Mouse (Mus musculus): ENCODE measurements at regions not wholly inside any gene's neighbourhood (a gene's known extent, or its start where the extent isn't known, plus 50 kb on each side); places are given as distances from the start of the nearest gene placed in this dataset.

DNA sequence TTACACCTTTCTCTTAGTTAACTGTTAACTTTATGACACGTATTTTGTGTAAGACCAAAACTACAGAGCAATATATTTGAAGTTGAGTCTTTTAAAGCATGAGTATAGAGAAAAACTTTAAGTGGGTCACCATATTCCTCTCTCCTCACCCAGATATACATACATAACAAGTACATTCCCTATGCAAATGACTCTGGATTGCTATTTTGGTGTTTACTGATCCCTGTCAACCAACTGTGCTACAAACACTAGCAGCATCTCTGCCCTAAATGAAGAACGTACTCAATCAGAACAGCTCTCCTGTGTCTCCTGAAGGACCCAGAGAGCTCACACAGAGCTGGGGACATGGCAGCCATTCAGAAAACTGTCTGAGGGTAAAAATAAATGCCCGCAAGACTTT, 363.4 kb upstream of the Rack1 start:
- DNase-seq (ENCODE audit: extremely low spot score, low spot score): no peak

DNA sequence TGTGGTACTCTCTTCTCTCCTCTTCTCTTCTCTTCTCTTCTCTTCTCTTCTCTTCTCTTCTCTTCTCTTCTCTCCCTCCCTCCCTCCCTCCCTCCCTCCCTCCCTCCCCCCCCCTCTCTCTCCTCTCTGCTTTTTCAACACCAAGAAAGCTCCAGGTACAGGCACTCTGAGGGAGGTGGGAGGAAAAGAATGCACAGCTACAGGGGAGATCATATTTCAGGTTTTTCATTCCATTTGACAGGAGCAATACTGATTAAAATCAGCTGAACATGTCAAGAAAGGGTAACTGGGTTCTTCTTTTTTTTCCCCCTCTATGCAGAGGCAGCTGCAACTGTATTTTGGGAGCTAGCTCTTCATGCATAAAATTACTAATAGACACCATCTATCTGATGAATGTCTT, 368.8 kb upstream of the Rack1 start:
- no peak for DNase-seq (ENCODE audit: extremely low spot score, low spot score)

GRCm38 (mm10) chr11:48427423-48427822, 372.7 kb upstream of the Rack1 start:
- no peak for DNase-seq (ENCODE audit: extremely low spot score, low spot score)

DNA sequence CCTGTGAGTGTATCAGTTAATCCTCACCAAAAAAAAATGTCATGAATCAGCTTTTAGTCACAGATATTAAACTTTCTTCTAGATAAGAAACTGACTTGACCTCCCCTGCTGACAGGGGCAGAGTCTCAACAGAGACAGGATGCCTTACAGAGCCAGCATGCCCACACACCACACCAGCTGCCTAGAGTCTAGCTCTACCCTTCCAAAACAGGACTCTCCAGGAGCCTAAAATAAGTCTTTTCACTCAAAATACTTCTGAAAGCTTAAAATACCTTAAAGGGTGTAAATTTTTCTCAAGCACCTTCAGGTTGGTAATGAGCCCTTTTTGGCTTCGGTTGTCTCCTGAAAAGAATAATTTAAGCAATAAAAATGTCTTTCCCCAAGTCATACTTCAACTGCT, 373.7 kb upstream of the Rack1 start:
- peak; percentile 4 for DNase-seq (ENCODE audit: extremely low spot score, low spot score)

DNA sequence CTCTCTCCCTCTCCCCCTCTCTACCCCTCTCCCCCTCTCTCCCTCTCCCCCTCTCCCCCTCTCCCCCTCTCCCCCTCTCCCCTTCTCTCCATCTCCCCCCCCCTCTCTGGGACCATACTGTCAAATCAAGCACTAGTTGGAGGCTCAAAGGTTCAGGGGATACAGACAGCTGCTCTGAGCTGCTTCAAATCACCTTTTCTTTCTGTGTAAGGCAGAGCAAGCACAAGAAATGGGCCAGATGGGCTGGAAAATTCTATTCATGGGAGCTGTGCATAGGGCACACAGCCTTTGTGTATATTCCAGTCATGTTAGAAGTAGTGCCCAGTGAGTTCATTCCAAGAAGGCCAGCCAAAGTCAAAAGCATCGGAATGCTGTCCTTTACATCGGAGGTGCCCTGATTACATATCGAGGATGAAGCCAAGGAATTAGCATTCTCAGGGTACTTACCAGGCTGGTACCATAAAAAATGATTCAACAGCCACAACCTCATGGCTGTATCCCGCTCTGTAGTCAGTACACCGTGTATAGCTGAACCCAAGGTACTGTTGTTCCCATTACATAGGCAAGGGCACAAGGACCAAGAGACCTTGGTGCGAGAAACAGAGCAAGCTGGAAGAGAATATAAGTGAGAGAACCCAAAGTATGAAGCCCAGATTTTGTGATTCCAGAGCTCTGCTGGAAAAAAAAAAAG, 381.9 kb upstream of the Rack1 start:
- DNase-seq (ENCODE audit: extremely low spot score, low spot score): no peak

- DNase-seq (ENCODE audit: extremely low spot score, low spot score): no peak
These were observed 382.5 kb upstream of the Rack1 start for GRCm38 (mm10) chr11:48417615-48418014.

DNA sequence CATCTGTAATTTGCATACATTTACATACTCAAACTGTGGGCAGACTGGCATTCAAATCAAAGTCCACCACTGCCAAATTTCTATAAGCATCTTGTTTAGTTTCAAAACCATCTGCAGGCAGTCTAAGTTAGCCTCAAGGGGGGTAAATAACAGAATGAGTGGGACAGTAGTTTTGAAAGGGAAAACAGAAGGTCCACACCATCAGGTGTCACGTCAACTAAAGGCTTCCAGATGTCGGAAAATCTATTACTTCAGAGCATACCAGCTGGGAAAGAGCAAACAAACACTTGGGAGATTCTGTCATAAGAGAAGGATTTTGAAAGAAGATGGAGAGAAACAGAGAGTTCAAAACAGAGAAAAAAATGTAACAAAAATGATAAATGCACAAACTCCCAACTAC, 402.1 kb upstream of the Rack1 start:
- DNase-seq (ENCODE audit: extremely low spot score, low spot score): no peak

- no peak for DNase-seq (ENCODE audit: extremely low spot score, low spot score)
These were observed 392.7 kb upstream of the Sgcd start for GRCm38 (mm10) chr11:48381489-48381888.

DNA sequence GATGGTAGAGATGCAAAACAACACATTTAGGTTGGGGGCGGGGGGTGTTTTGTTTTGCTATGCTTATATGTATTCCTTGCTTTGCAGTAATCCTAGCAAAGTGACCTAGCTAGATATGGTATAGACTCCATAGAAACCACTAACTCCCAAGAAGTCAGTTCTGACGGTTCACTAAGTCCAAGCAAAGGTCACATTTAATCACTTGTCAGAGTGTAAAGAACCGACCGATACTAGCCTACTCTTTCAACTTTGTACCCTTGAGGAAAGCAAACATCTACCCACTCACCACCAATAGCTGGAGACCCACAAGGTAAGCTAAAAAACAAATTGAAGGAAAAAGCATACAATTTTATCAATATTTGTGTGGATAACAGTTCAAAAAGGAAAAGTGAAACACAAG, 389.3 kb upstream of the Sgcd start:
- no peak for DNase-seq (ENCODE audit: extremely low spot score, low spot score)

DNA sequence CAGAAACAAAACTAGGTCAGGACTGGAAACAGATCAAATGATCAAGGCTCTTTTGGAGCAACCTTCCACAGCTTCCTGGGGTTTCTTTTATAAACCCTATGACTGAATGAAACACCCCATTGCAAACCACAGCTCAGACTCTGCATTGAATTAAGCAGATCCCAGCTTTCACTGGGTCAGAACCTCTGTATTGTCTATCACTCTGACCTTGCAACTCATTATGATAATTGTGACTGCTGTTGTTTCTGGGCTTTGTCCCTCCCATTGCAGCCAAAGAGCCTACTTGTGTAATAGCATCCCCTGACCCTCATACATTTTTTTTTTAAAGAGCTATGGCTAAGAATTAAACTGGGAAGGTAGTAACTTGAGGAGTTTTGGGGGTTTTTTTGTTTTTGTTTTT, 388.5 kb upstream of the Sgcd start:
- DNase-seq (ENCODE audit: extremely low spot score, low spot score): no peak

- DNase-seq (ENCODE audit: extremely low spot score, low spot score): no peak
These were observed 362.7 kb upstream of the Sgcd start for GRCm38 (mm10) chr11:48351349-48352023.

DNA sequence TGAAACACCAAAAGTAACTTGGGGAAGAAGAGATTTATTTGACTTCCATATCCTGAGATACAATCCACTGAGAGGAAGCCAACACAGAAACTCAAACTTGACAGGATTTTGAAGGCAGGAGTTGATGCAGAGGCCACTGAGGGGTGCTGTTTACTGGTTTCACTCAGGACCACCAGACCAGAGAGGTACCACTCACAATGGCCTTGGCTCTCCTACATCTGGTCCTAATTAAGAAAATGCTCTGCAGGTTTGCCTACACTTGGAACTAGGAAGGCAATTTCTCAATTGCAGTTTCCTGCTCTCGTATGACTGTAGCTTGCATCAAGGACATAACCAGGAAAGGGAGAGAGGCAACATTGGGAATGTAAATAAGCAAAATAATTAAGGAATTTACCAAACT, 325.7 kb upstream of the Sgcd start:
- peak; percentile 20 for DNase-seq (ENCODE audit: extremely low spot score, low spot score)

DNA sequence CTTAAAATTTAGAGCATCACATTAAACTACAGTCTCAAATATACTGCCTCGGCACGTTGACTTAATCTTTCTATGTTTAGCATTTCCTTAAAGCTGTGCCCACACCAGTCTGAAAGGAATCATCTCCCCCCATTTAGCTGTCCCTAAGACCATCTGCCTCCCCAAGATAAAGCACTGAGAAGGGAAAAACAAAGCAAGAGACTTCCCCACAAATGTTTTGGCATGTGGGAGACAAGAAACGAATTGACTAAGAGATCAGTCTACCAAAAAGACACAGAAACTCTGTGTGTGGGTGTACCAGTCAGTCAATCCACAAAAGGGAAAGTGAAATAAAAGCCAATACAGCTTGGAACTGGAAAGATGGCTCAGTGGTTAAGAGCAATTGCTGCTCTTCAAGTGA, 306.6 kb upstream of the Sgcd start:
- DNase-seq (ENCODE audit: extremely low spot score, low spot score): no peak

- DNase-seq (ENCODE audit: extremely low spot score, low spot score): no peak
These were observed 273.7 kb upstream of the Sgcd start for GRCm38 (mm10) chr11:48262492-48262891.

GRCm38 (mm10) chr11:48261089-48261488, 272.3 kb upstream of the Sgcd start:
- DNase-seq (ENCODE audit: extremely low spot score, low spot score): no peak

DNA sequence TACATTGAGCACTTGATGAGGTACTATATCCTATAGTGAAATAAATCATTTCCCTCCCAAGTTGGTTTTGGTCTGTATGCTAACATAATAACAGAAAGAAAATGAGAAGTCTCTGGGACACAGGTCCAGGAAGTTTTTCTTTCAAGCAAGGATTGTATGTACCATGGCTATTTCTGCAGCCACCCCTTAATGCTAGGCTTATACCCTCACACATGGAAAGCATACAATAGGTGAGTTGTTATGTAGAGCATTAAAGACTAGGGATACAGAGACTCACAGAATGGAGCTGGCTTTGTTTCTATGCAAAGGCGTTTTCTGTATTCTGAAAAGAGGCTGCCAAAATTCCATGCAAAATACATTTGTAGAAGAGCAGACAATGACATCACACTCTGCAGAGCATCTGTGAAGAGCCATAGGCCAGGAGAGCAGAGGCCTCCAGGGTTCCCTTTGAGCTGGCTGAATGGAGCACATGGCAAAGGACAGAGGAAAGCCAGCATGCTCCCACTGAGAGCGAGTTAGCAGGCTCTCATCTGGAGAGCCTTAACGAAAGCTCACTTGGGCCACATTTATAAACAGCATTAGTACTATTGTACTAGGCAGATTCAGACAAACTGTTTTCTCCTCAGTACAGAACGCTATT, 262.0 kb upstream of the Sgcd start:
- DNase-seq (ENCODE audit: extremely low spot score, low spot score): no peak

GRCm38 (mm10) chr11:48249315-48249714, 260.5 kb upstream of the Sgcd start:
- DNase-seq (ENCODE audit: extremely low spot score, low spot score): no peak

DNA sequence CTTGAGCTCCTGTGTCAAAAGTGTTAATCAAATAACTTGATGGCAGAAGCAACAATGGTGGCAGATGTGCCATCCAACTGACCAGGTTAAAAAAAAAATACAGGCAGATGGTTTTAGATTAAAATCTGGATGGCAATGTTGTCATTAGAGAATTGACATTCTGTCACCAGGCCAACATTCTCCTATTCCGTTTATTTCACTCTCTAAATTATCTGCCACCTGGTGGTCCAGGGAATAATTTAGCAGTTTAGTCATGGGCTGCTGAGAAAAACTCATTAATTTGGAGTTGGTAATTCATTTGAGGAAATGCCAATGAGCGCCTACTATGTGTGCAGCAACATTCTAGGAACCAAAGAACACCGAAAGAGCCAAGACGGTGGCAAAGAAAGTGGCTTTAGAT, 232.4 kb upstream of the Sgcd start:
- DNase-seq (ENCODE audit: extremely low spot score, low spot score): no peak

DNA sequence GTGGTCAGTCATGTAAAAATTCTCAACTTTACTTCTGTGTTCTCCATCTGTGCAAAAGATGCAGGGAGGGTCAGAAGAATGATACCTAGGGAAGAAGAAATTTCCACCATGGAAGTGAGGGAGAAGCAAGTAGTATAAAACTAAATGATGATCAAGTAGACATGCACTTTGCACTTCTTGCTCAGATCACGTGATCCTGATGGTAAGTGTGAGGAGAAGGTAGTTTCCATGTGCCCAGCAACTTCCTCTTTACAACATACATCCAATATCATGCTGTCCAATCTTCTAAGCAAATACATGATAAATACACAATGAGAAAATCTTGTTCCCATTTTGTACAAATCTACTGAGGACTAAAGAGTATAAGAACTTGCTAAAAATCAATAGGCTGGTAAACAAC, 230.4 kb upstream of the Sgcd start:
- DNase-seq (ENCODE audit: extremely low spot score, low spot score): no peak

GRCm38 (mm10) chr11:48216762-48217161, 228.0 kb upstream of the Sgcd start:
- no peak for DNase-seq (ENCODE audit: extremely low spot score, low spot score)

DNA sequence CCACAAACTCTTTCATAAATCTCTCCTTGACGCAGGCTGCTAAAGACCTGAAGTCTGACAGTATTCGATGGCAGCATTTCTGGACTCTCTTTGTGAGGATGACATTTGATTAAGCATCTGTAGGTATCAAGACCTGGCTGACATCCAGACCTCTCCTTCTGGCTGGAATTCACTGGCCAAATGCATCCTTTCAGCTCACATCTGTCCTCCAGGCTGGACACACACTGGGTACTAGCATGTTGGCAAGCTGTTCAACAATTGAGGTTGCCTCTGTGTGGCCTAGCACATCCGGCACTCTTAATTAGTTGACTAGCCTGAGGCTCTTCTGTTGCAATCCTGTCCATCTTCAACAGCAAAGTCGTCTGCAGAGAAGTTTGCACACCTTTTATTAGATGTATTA, 197.8 kb upstream of the Sgcd start:
- DNase-seq (ENCODE audit: extremely low spot score, low spot score): no peak

- DNase-seq (ENCODE audit: extremely low spot score, low spot score): no peak
These were observed 190.2 kb upstream of the Sgcd start for GRCm38 (mm10) chr11:48178943-48179342.

DNA sequence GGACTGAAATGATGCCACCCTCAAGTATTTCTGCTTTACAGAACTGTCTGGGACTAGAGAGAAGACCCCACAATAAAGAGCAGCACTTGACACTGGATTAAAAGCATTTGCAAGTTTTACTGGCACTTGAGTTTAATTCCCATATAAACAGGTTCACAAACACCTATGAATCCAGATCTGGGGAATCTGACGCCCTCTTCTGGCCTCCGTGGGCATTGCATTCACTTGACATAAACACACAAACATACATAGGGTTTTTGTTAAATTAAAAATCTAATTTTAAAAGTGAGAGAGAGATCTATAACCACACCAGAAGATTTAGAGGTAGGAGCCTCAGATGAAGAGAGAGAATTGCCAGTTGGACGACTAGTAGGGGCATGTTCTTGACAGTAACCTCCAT, 189.4 kb upstream of the Sgcd start:
- DNase-seq (ENCODE audit: extremely low spot score, low spot score): no peak
